Mouse (Mus musculus) cerebellum, adult 18-20 months (tissue): Measurements from ENCODE around the gene Nptx1.

Source experiments
- DNase-seq, 2 experiments: peaks; one replicate each; pipeline ENCODE4 v3.0.0; 2021

Gene Nptx1

DNA sequence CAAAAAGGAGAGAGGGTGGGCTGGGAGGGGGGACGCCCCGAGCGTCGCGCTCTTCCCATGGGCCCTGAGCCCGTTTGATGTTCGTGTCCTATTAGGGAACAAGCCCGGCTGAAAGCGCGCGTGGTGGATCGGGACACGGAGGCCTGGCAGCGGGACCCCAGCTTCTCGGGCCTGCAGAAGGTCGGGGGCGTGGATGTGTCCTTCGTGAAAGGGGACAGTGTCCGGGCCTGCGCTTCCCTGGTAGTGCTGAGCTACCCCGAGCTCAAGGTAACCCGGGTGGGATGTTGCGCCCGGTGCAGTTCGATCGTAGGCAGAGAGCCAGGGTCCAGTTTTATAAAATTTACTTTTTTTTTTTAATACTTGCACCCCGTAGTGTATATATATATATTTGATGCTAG lies 55.9 kb downstream of the Nptx1 start:
- DNase-seq = peak in 1 of 2 experiments; percentile 36

DNA sequence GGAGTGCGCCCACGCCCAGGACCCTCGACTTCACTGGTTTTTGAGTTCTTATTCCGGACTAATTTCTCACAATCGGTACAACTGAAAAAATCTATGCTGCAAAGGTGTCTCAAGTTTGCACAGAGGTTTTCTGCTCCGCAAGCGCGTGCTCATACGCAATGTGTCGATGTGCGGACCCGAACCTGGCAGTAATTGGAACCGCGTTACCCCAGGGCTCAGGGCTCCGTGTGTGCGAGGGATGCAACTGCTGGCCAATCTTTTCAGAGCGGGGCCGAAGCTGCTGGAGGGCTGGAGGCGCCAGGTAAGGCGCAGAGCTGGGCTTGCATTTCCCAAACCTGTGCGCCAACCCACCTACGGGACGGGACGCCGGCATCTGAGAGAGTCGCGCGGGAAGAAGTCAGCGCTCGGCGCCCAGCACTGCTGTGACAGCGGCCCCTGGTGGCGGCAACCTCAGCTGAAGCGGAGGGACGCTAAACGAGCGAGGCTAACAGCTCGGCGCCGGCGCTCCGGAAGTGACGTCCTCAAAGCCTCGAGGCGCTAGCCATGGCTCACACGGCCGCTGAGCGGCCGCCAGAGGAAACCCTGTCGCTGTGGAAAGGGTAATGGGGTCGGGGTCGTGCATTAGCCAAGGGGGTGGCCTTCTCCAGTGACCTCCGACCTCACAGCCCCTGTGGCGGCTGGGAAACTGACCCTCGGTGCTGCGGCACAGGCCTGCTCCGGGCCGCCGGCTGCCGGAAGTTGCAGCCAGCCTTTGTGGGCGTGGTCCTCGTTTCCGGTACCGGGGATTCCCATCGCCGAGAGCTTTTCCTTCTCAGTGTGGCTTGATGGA lies 56.5 kb downstream of the Nptx1 start, which contains the start of gene Endov:
Endov (plus strand) TSS at position 487 of the 829 bp plus-strand sequence.
- peak; percentile 99 to 100 for DNase-seq
